Mouse (Mus musculus): Measurements from ENCODE around the gene Slc2a2.

The Slc2a2 gene

GRCm38 (mm10) chr3:28697797-28698196 lies at the start of gene Slc2a2:
Gene Slc2a2, plus strand, starts transcription at chr3:28697903.
- no peak for DNase-seq (ENCODE audit: low read depth, low spot score)

- no peak for DNase-seq (ENCODE audit: low read depth, low spot score)
Measured at GRCm38 (mm10) chr3:28652574-28652973, 45.1 kb upstream of the Slc2a2 start.

- DNase-seq (ENCODE audit: low read depth, low spot score) = no peak
Measured at GRCm38 (mm10) chr3:28653043-28653442, 44.7 kb upstream of the Slc2a2 start.

- DNase-seq (ENCODE audit: low read depth, low spot score) = no peak
Measured at GRCm38 (mm10) chr3:28654740-28655139, 43.0 kb upstream of the Slc2a2 start.

- no peak for DNase-seq (ENCODE audit: low read depth, low spot score)
Measured at GRCm38 (mm10) chr3:28658349-28658748, 39.4 kb upstream of the Slc2a2 start.

GRCm38 (mm10) chr3:28680851-28681250 lies 16.9 kb upstream of the Slc2a2 start:
- no peak for DNase-seq (ENCODE audit: low read depth, low spot score)

GRCm38 (mm10) chr3:28681866-28682265 lies 15.8 kb upstream of the Slc2a2 start:
- DNase-seq (ENCODE audit: low read depth, low spot score) = no peak

- DNase-seq (ENCODE audit: low read depth, low spot score) = no peak
Measured at GRCm38 (mm10) chr3:28682411-28682810, 15.3 kb upstream of the Slc2a2 start.

GRCm38 (mm10) chr3:28685510-28685909 lies 12.2 kb upstream of the Slc2a2 start:
- DNase-seq (ENCODE audit: low read depth, low spot score) = no peak

- DNase-seq (ENCODE audit: low read depth, low spot score) = no peak
Measured at GRCm38 (mm10) chr3:28694811-28695210, 2.9 kb upstream of the Slc2a2 start.

- no peak for DNase-seq (ENCODE audit: low read depth, low spot score)
Measured at GRCm38 (mm10) chr3:28695608-28696007, 2.1 kb upstream of the Slc2a2 start.

- DNase-seq (ENCODE audit: low read depth, low spot score) = no peak
Measured at GRCm38 (mm10) chr3:28696162-28696561, 1.5 kb upstream of the Slc2a2 start.

- DNase-seq (ENCODE audit: low read depth, low spot score) = no peak
Measured at GRCm38 (mm10) chr3:28699601-28700000, 1.9 kb downstream of the Slc2a2 start.

- no peak for DNase-seq (ENCODE audit: low read depth, low spot score)
Measured at GRCm38 (mm10) chr3:28705522-28706137, 7.9 kb downstream of the Slc2a2 start.

- DNase-seq (ENCODE audit: low read depth, low spot score) = no peak
Measured at GRCm38 (mm10) chr3:28706736-28707135, 9.0 kb downstream of the Slc2a2 start.

GRCm38 (mm10) chr3:28709740-28710139 lies 12.0 kb downstream of the Slc2a2 start:
- peak; percentile 60 for DNase-seq (ENCODE audit: low read depth, low spot score)

GRCm38 (mm10) chr3:28713913-28714698 lies 16.4 kb downstream of the Slc2a2 start:
- DNase-seq (ENCODE audit: low read depth, low spot score) = no peak

GRCm38 (mm10) chr3:28718521-28718920 lies 20.8 kb downstream of the Slc2a2 start:
- no peak for DNase-seq (ENCODE audit: low read depth, low spot score)

- no peak for DNase-seq (ENCODE audit: low read depth, low spot score)
Measured at GRCm38 (mm10) chr3:28721218-28721617, 23.5 kb downstream of the Slc2a2 start.

GRCm38 (mm10) chr3:28721838-28722237 lies 24.1 kb downstream of the Slc2a2 start:
- DNase-seq (ENCODE audit: low read depth, low spot score) = no peak

- no peak for DNase-seq (ENCODE audit: low read depth, low spot score)
Measured at GRCm38 (mm10) chr3:28722531-28722930, 24.8 kb downstream of the Slc2a2 start.

GRCm38 (mm10) chr3:28723534-28723933 lies 25.8 kb downstream of the Slc2a2 start:
- DNase-seq (ENCODE audit: low read depth, low spot score) = no peak

GRCm38 (mm10) chr3:28725203-28725602 lies 27.5 kb downstream of the Slc2a2 start:
- no peak for DNase-seq (ENCODE audit: low read depth, low spot score)

Measured in c-Kit-negative CD71-positive TER-119-positive erythroid progenitor cells, embryonic 14.5 days (primary cell).